Mouse (Mus musculus) erythroblast, embryonic 14.5 days (primary cell): ENCODE results near the gene Grtp1.

Experiments
- GATA1 ChIP-seq: IDR thresholded peaks from 2 replicates; pipeline ENCODE4 v1.6.1; 2012; ENCODE audit warnings: low read length, inconsistent platforms, mixed read lengths
- TAL1 ChIP-seq: IDR thresholded peaks from 3 replicates; pipeline ENCODE4 v1.6.1; 2012; ENCODE audit warnings: low read length, inconsistent platforms, mixed read lengths

- TF ChIP-seq GATA1 (no peak), TAL1 (no peak)
Observed at GRCm38 (mm10) chr8:13155358-13155757, 45.1 kb downstream of the Grtp1 start.
